Mouse (Mus musculus) cerebellum, adult 2 months (tissue): Measurements from ENCODE around the gene Foxn1.

Experiments used
- CTCF ChIP-seq: fragments of 200-500 bp; IDR thresholded peaks from 2 replicates; pipeline ENCODE4 v1.5.1; 2011; ENCODE audit warnings: low read depth, mild to moderate bottlenecking, control low read depth, low read length, moderate library complexity, borderline replicate concordance; ENCODE audit not compliant: insufficient read depth
- POLR2A ChIP-seq: fragments of 200-500 bp; IDR thresholded peaks from 2 replicates; pipeline ENCODE4 v1.6.1; 2011; ENCODE audit warnings: low read length, control low read depth, borderline replicate concordance; ENCODE audit not compliant: insufficient read depth

- TF ChIP-seq CTCF (no peak), POLR2A (no peak)
Measured at GRCm38 (mm10) chr11:78318411-78318810, 67.9 kb downstream of the Foxn1 start.
